Mouse (Mus musculus): ENCODE results near the gene Ybey. TPM values are rescaled to one million over a fixed set of nuclear protein-coding genes. Genes with fewer than 3 reads are reported as not detected.
A peak's percentile ranks its signal among the peaks of the same experiment; 100 is the strongest.

The Ybey gene
- polyA plus RNA-seq, 1 experiment: 1.9 TPM

GRCm38 (mm10) chr10:76447406-76448229, 21.3 kb downstream of the Ybey start:
- DNase-seq (ENCODE audit: low read depth, low spot score): no peak
- 64% methylated on average over 15 of the region's 15 CpGs for WGBS

- peak; percentile 50 for DNase-seq (ENCODE audit: low read depth, low spot score)
- 39% methylated on average over 4 of the region's 4 CpGs for WGBS
These were observed 22.8 kb downstream of the Ybey start for GRCm38 (mm10) chr10:76445996-76446681.

DNA sequence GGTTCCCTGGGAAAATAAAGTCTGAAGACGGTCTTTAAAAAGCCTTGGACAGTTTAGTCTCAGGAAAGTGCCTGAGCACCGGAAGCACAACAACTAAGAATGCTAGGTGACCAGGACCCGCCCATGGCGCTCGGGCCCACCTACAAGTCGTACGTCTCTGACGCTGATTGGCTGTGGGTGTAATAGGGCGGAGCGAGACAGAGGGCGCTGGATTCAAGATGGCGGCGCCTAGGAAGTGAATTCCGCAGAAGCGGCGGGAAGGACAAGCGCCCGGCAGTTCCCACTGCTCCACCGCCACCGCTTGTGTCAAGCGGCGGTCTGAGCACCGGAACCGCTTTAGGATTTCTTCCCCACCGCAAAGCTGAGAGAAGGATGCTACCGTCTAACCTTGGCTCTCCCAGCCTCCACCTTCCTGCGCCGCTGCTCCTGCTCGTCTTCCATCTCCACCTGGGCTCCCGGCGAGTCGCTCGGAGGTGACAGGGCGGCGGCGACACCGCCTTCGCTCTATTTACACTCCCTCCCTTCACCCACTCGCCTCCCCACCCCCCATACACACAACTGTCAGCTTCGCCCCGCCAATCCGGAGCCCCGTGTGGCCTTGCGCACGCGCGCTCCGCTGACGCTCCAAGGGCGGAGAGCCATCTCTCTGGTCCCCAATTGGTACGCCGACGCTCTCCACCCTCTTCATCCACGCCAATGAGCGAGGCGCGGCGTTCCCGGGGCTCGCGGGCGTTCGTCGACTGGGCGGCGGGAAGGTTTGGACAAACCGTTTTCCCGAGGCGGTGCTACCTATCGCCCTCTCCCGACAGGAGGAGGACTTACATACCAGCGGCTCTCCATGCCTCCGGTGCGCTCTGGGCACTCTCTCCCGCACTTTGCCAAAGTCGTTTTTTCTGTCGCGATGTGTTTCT, 26.5 kb downstream of the Ybey start, which contains the start of gene Pcnt:
Pcnt (minus strand) TSS at position 609 of the 911 bp plus-strand sequence.
- DNase-seq (ENCODE audit: low read depth, low spot score): peak; percentile 90
- under 1% methylated on average over 78 of the region's 78 CpGs for WGBS

DNA sequence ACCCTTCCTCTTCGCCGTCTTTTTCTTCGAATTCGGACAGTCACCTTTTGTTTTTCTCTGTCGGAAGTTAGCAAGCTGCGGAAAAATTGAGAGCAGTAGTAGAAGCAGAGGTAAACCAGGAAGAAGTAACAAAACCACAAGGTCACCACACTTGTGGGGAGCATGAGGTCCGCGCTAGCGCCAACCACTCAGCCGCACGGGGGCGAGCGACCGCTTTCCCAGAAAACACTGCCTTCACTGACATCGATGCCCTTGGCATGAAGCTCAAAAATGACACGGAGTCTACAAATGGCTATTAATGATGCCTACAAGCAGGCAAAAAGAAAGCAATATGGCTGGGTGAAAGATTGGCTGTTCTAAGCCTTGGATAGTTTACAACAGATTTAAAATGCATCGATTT, 28.6 kb downstream of the Ybey start, which contains the start of gene AC141477.1:
AC141477.1 (minus strand) TSS at position 164 of the 400 bp plus-strand sequence.
- DNase-seq (ENCODE audit: low read depth, low spot score): no peak
- 95% methylated on average over 17 of the region's 17 CpGs for WGBS

DNA sequence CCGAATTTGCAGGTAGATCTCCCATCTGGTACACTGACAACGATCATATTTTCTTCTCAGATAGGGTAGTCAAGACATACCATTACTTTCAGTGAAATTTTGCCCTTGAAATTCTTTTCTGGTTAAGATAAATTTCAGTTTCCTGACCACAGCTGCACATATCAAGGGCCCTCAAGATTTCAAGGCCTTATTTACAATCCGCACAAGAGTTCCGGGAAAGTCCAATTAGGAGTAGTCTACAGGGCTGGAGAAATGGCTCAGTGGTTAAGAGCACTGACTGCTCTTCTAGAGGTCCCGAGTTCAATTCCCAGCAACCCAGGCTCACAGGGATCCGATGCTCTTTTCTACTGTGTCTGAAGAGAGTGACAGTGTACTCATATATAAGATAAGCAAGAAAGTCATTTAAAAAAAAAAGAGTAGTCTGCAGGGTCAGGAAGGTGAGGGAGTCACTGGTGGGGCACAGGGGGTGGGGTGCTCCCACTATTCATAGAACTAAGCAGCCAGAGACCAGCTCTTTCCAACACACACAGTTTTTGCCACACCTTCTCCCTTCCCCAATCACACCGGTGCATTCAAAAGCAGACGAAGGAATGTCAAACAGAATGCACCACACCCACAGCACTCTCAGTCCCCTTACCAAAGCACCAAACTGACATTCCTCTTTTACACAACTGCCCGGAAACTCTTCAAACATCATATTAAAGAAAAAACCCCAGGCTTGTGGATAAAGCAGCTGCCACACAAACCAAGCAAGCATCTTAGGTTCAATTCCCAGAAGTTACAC, 29.6 kb downstream of the Ybey start:
- no peak for DNase-seq (ENCODE audit: low read depth, low spot score)
- 75% methylated on average over 9 of the region's 9 CpGs for WGBS

DNA sequence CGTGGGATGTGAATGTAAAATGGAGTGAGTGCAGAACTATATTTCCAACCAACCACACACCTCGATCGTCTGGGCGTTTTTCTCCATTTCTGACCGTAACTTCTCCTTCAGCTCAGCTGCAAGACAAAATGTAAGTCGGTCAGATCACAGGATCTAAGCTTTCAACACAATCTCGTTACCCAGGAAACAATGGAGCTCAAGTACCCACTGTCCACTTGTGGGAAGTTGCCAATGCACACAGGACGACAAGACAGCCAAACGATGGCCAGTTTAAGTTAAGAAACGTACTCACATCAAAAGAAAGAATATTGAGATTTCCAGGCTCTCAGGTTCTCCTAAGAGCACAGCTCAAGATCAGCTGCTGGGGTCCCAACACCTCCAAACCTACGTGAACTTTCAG, 35.0 kb downstream of the Ybey start:
- DNase-seq (ENCODE audit: low read depth, low spot score): no peak
- 95% methylated on average over 11 of the region's 11 CpGs for WGBS

- no peak for DNase-seq (ENCODE audit: low read depth, low spot score)
- 94% methylated on average over 7 of the region's 7 CpGs for WGBS
These were observed 43.2 kb downstream of the Ybey start for GRCm38 (mm10) chr10:76425674-76426073.

GRCm38 (mm10) chr10:76416811-76417210, 52.1 kb downstream of the Ybey start:
- DNase-seq (ENCODE audit: low read depth, low spot score): no peak
- WGBS: 79% methylated on average over 12 of the region's 12 CpGs

Other genes with a start within 250 kb of the Ybey start
- 21.8 and 26.0 TPM in 2 replicates for gene Prmt2, start 231.2 kb downstream of the Ybey start, polyA plus RNA-seq (2012; rRNA removed)
- gene S100b, start 215.3 kb downstream of the Ybey start, polyA plus RNA-seq (2012; rRNA removed): 1.6 and 2.2 TPM in 2 replicates
- gene Dip2a, start 123.8 kb downstream of the Ybey start, polyA plus RNA-seq (2012; rRNA removed): 11.3 and 17.2 TPM in 2 replicates
- not detected in 2 replicates for gene AC141477.1, start 28.7 kb downstream of the Ybey start, polyA plus RNA-seq (2012; rRNA removed)
- 13.1 and 17.0 TPM in 2 replicates for gene Pcnt, start 26.3 kb downstream of the Ybey start, polyA plus RNA-seq (2012; rRNA removed)
- gene 2610028H24Rik, start 20.0 kb downstream of the Ybey start, polyA plus RNA-seq (2012; rRNA removed): not detected in 2 replicates
- 15.8 and 16.9 TPM in 2 replicates for gene Mcm3ap, start 187 bp downstream of the Ybey start, polyA plus RNA-seq (2012; rRNA removed)
- 17.4 and 20.4 TPM in 2 replicates for gene Lss, start 62.5 kb upstream of the Ybey start, polyA plus RNA-seq (2012; rRNA removed)
- 0.26 TPM in 1 of 2 replicates, not detected in the other for gene Spatc1l, start 93.2 kb upstream of the Ybey start, polyA plus RNA-seq (2012; rRNA removed)
- not detected in 2 replicates for gene Ftcd, start 106.5 kb upstream of the Ybey start, polyA plus RNA-seq (2012; rRNA removed)
- 69.1 and 98.4 TPM in 2 replicates for gene Col6a2, start 154.5 kb upstream of the Ybey start, polyA plus RNA-seq (2012; rRNA removed)